Mouse (Mus musculus) lung, postnatal 0 days (tissue): Measurements from ENCODE around the gene Pdcd2.

ENCODE experiments used
- CTCF ChIP-seq: IDR thresholded peaks from 2 replicates; pipeline ENCODE4 v1.5.1; 2016; ENCODE audit warnings: antibody characterized with exemption, mild to moderate bottlenecking
- EP300 ChIP-seq: IDR thresholded peaks from 2 replicates; pipeline ENCODE4 v1.6.1; 2016; ENCODE audit warnings: antibody characterized with exemption, mild to moderate bottlenecking, control low read depth

GRCm38 (mm10) chr17:15528887-15529286 lies 1.8 kb upstream of the Pdcd2 start:
- TF ChIP-seq CTCF (no peak), EP300 (no peak)
